Mouse (Mus musculus): ENCODE data around the gene Scamp4. TPM values are rescaled to one million over a fixed set of nuclear protein-coding genes. Genes with fewer than 3 reads are reported as not detected.
"Not testable (repeated sequence)": the region's sequence is repeated elsewhere in the genome, so short reads cannot be mapped to it uniquely, and the experiment has no call there.

Scamp4 gene
- polyA plus RNA-seq, 1 experiment from 2014 or later = 113 TPM

GRCm38 (mm10) chr10:80587305-80587657 lies 15.4 kb upstream of the Scamp4 start:
- peak overlapping the region; percentile 25 for H3K4me3 ChIP-seq (ENCODE audit: low read length)
- ATAC-seq (ENCODE audit: low FRiP score, low TSS enrichment) = no peak
- H3K27me3 ChIP-seq (ENCODE audit: insufficient read depth, low read length) = no peaks in the 10 kb centered on the region
- 0 out of 2 replicates have a peak overlapping the region, but pooled peaks have one; percentile 20 for H3K9ac ChIP-seq (replicated peaks; ENCODE audit: low read length)
- peaks cover 18% of the 10 kb centered on the region for H3K36me3 ChIP-seq (ENCODE audit: insufficient read depth, low read length)
- 34% methylated on average over 3 of the region's 4 CpGs for WGBS
- H3K4me1 ChIP-seq (ENCODE audit: insufficient read depth, low read length) = peaks cover 35% of the 10 kb centered on the region
- peak overlapping the region; percentile 54 for H3K27ac ChIP-seq (ENCODE audit: low read length)
- 0 out of 2 replicates have a peak overlapping the region, but pooled peaks have one; percentile 35 for H3K4me2 ChIP-seq (replicated peaks; ENCODE audit: low read depth, low read length)
- no peaks in the 10 kb centered on the region for H3K9me3 ChIP-seq (ENCODE audit: low read length)

- WGBS = 11% methylated on average over 12 of the region's 12 CpGs
- H3K4me3 ChIP-seq (ENCODE audit: low read length) = peak overlapping the region; percentile 76
- peak overlapping the region; percentile 98 for H3K4me2 ChIP-seq (replicated peaks; ENCODE audit: low read depth, low read length)
- peaks cover 33% of the 10 kb centered on the region for H3K4me1 ChIP-seq (ENCODE audit: insufficient read depth, low read length)
- no peaks in the 10 kb centered on the region for H3K27me3 ChIP-seq (ENCODE audit: insufficient read depth, low read length)
- H3K36me3 ChIP-seq (ENCODE audit: insufficient read depth, low read length) = 0 out of 2 replicates have a peak, but pooled peaks cover 8% of the 10 kb centered on the region
- H3K27ac ChIP-seq (ENCODE audit: low read length) = peak overlapping the region; percentile 6; the same call in 1 of the 2 replicates
- ATAC-seq (ENCODE audit: low FRiP score, low TSS enrichment) = 0 out of 2 replicates have a peak, but pooled peaks have one; percentile 0
- no peaks in the 10 kb centered on the region for H3K9me3 ChIP-seq (ENCODE audit: low read length)
- peak overlapping the region; percentile 85 for H3K9ac ChIP-seq (replicated peaks; ENCODE audit: low read length)
These were observed 13.4 kb upstream of the Scamp4 start for GRCm38 (mm10) chr10:80589127-80589878.

GRCm38 (mm10) chr10:80589879-80590854 lies 12.5 kb upstream of the Scamp4 start, which contains the start of gene Abhd17a:
TSS of gene Abhd17a (minus strand) at chr10:80590341.
- ATAC-seq (ENCODE audit: low FRiP score, low TSS enrichment) = peak; percentile 96
- Histone ChIP-seq H3K9ac (replicated peaks; ENCODE audit: low read length) (peak within 1 kb of the TSS; percentile 85), H3K4me3 (ENCODE audit: low read length) (peak within 1 kb of the TSS; percentile 76), H3K9me3 (ENCODE audit: low read length) (no peaks in the 10 kb centered on the region), H3K27ac (ENCODE audit: low read length) (peak within 1 kb of the TSS; percentile 6; the same call in 1 of the 2 replicates), H3K4me1 (ENCODE audit: insufficient read depth, low read length) (peaks cover 24% of the 10 kb centered on the region), H3K27me3 (ENCODE audit: insufficient read depth, low read length) (no peaks in the 10 kb centered on the region), H3K36me3 (ENCODE audit: insufficient read depth, low read length) (0 out of 2 replicates have a peak, but pooled peaks cover 8% of the 10 kb centered on the region), H3K4me2 (replicated peaks; ENCODE audit: low read depth, low read length) (peak within 1 kb of the TSS; percentile 98)
- under 1% methylated on average over 72 of the region's 73 CpGs for WGBS

- H3K9ac ChIP-seq (replicated peaks; ENCODE audit: low read length) = no peak overlapping the region
- H3K9me3 ChIP-seq (ENCODE audit: low read length) = no peaks in the 10 kb centered on the region
- WGBS = 44% methylated on average over 4 of the region's 4 CpGs
- H3K27me3 ChIP-seq (ENCODE audit: insufficient read depth, low read length) = no peaks in the 10 kb centered on the region
- no peaks in the 10 kb centered on the region for H3K4me1 ChIP-seq (ENCODE audit: insufficient read depth, low read length)
- H3K36me3 ChIP-seq (ENCODE audit: insufficient read depth, low read length) = no peaks in the 10 kb centered on the region
- no peak for ATAC-seq (ENCODE audit: low FRiP score, low TSS enrichment)
- H3K27ac ChIP-seq (ENCODE audit: low read length) = no peak overlapping the region
- no peak overlapping the region for H3K4me2 ChIP-seq (replicated peaks; ENCODE audit: low read depth, low read length)
- no peak overlapping the region for H3K4me3 ChIP-seq (ENCODE audit: low read length)
These were observed 6.4 kb upstream of the Scamp4 start for GRCm38 (mm10) chr10:80596318-80596717.

- H3K27me3 ChIP-seq (ENCODE audit: insufficient read depth, low read length) = no peaks in the 10 kb centered on the region
- peak overlapping the region; percentile 88 for H3K4me2 ChIP-seq (replicated peaks; ENCODE audit: low read depth, low read length)
- no peak for ATAC-seq (ENCODE audit: low FRiP score, low TSS enrichment)
- 30% methylated on average over 7 of the region's 7 CpGs for whole genome bisulfite sequencing
- H3K9me3 ChIP-seq (ENCODE audit: low read length) = no peaks in the 10 kb centered on the region
- peak overlapping the region; percentile 87 for H3K4me3 ChIP-seq (ENCODE audit: low read length)
- peak overlapping the region; percentile 89 for H3K27ac ChIP-seq (ENCODE audit: low read length)
- H3K9ac ChIP-seq (replicated peaks; ENCODE audit: low read length) = peak overlapping the region; percentile 78
- H3K4me1 ChIP-seq (ENCODE audit: insufficient read depth, low read length) = peaks cover 18% of the 10 kb centered on the region
- peaks cover 24% of the 10 kb centered on the region for H3K36me3 ChIP-seq (ENCODE audit: insufficient read depth, low read length)
These were observed 692 bp downstream of the Scamp4 start for GRCm38 (mm10) chr10:80603364-80603763.

GRCm38 (mm10) chr10:80604001-80604509 lies 1.4 kb downstream of the Scamp4 start:
- no peaks in the 10 kb centered on the region for H3K9me3 ChIP-seq (ENCODE audit: low read length)
- peak overlapping the region; percentile 87 for H3K4me3 ChIP-seq (ENCODE audit: low read length)
- ATAC-seq (ENCODE audit: low FRiP score, low TSS enrichment) = no peak
- H3K4me1 ChIP-seq (ENCODE audit: insufficient read depth, low read length) = peaks cover 18% of the 10 kb centered on the region
- peak overlapping the region; percentile 78 for H3K9ac ChIP-seq (replicated peaks; ENCODE audit: low read length)
- no peak overlapping the region for H3K27ac ChIP-seq (ENCODE audit: low read length)
- peaks cover 31% of the 10 kb centered on the region for H3K36me3 ChIP-seq (ENCODE audit: insufficient read depth, low read length)
- WGBS = 94% methylated on average over 7 of the region's 7 CpGs
- no peaks in the 10 kb centered on the region for H3K27me3 ChIP-seq (ENCODE audit: insufficient read depth, low read length)
- peak overlapping the region; percentile 88 for H3K4me2 ChIP-seq (replicated peaks; ENCODE audit: low read depth, low read length)

- H3K9ac ChIP-seq (replicated peaks; ENCODE audit: low read length) = no peak overlapping the region
- H3K9me3 ChIP-seq (ENCODE audit: low read length) = no peaks in the 10 kb centered on the region
- no peaks in the 10 kb centered on the region for H3K27me3 ChIP-seq (ENCODE audit: insufficient read depth, low read length)
- no peak for ATAC-seq (ENCODE audit: low FRiP score, low TSS enrichment)
- peaks cover 18% of the 10 kb centered on the region for H3K4me1 ChIP-seq (ENCODE audit: insufficient read depth, low read length)
- 96% methylated on average over 2 of the region's 2 CpGs for WGBS
- H3K4me2 ChIP-seq (replicated peaks; ENCODE audit: low read depth, low read length) = no peak overlapping the region
- H3K36me3 ChIP-seq (ENCODE audit: insufficient read depth, low read length) = peaks cover 35% of the 10 kb centered on the region
- no peak overlapping the region for H3K4me3 ChIP-seq (ENCODE audit: low read length)
- H3K27ac ChIP-seq (ENCODE audit: low read length) = no peak overlapping the region
These were observed 2.3 kb downstream of the Scamp4 start for GRCm38 (mm10) chr10:80604988-80605387.

GRCm38 (mm10) chr10:80605721-80606120 lies 3.0 kb downstream of the Scamp4 start, which contains the start of gene Gm49322:
TSS of gene Gm49322 (plus strand) at chr10:80606021.
- H3K27me3 ChIP-seq (ENCODE audit: insufficient read depth, low read length); H3K4me3 ChIP-seq (ENCODE audit: low read length); H3K9ac ChIP-seq (replicated peaks; ENCODE audit: low read length); H3K27ac ChIP-seq (ENCODE audit: low read length); H3K4me2 ChIP-seq (replicated peaks; ENCODE audit: low read depth, low read length); H3K9me3 ChIP-seq (ENCODE audit: low read length); ATAC-seq (ENCODE audit: low FRiP score, low TSS enrichment): not testable (repeated sequence)
- peaks cover 36% of the 10 kb centered on the region for H3K36me3 ChIP-seq (ENCODE audit: insufficient read depth, low read length)
- WGBS = 85% methylated on average over 3 of the region's 4 CpGs
- peaks cover 18% of the 10 kb centered on the region for H3K4me1 ChIP-seq (ENCODE audit: insufficient read depth, low read length)

GRCm38 (mm10) chr10:80606306-80606705 lies 3.6 kb downstream of the Scamp4 start:
- WGBS = 90% methylated on average over 23 of the region's 23 CpGs
- Histone ChIP-seq H3K4me1 (ENCODE audit: insufficient read depth, low read length) (peaks cover 18% of the 10 kb centered on the region), H3K9ac (replicated peaks; ENCODE audit: low read length) (no peak overlapping the region), H3K36me3 (ENCODE audit: insufficient read depth, low read length) (peaks cover 37% of the 10 kb centered on the region), H3K27ac (ENCODE audit: low read length) (no peak overlapping the region), H3K4me2 (replicated peaks; ENCODE audit: low read depth, low read length) (no peak overlapping the region), H3K9me3 (ENCODE audit: low read length) (no peaks in the 10 kb centered on the region), H3K4me3 (ENCODE audit: low read length) (no peak overlapping the region), H3K27me3 (ENCODE audit: insufficient read depth, low read length) (no peaks in the 10 kb centered on the region)
- ATAC-seq (ENCODE audit: low FRiP score, low TSS enrichment) = no peak
